Mouse (Mus musculus) heart, embryonic 13.5 days (tissue): ENCODE measurements at regions not wholly inside any gene's neighbourhood (a gene's known extent, or its start where the extent isn't known, plus 50 kb on each side); places are given as distances from the start of the nearest gene placed in this dataset.

ENCODE experiments used
- ATAC-seq: fragments of 200-750 bp; cut with Nextera tagmentation; 2 replicates; pipeline ENCODE4 v1.8.0; 2017; ENCODE audit warnings: moderate TSS enrichment; ENCODE audit not compliant: insufficient number of reproducible peaks, low FRiP score, low TSS enrichment; ENCODE audit errors: extremely low read depth
- H3K27ac ChIP-seq: fragments of 300-500 bp; sonication (generic); replicated peaks from 2 replicates; pipeline ENCODE4 v1.5.1; 2015; ENCODE audit warnings: moderate library complexity, mild to moderate bottlenecking, inconsistent platforms
- H3K27me3 ChIP-seq: fragments of 300-500 bp; sonication (generic); replicated peaks from 2 replicates; pipeline ENCODE4 v1.6.1; 2015; ENCODE audit warnings: mild to moderate bottlenecking, inconsistent platforms
- H3K36me3 ChIP-seq: fragments of 300-500 bp; sonication (generic); 2 replicates; pipeline ENCODE4 v1.6.1; 2015; ENCODE audit warnings: mild to moderate bottlenecking, inconsistent platforms
- H3K4me1 ChIP-seq: fragments of 300-500 bp; sonication (generic); 2 replicates; pipeline ENCODE4 v1.6.1; 2015; ENCODE audit warnings: inconsistent platforms
- H3K4me2 ChIP-seq: fragments of 300-500 bp; sonication (generic); 2 replicates; pipeline ENCODE4 v1.6.1; 2015; ENCODE audit warnings: inconsistent platforms, mild to moderate bottlenecking, moderate library complexity
- H3K4me3 ChIP-seq: fragments of 300-500 bp; sonication (generic); 2 replicates; pipeline ENCODE4 v1.5.1; 2015; ENCODE audit warnings: moderate library complexity, mild to moderate bottlenecking, inconsistent platforms
- H3K9ac ChIP-seq: fragments of 300-500 bp; sonication (generic); 2 replicates; pipeline ENCODE4 v1.6.1; 2015; ENCODE audit warnings: inconsistent platforms, mild to moderate bottlenecking, moderate library complexity
- H3K9me3 ChIP-seq: fragments of 300-500 bp; sonication (generic); 2 replicates; pipeline ENCODE4 v1.6.1; 2016; ENCODE audit warnings: inconsistent platforms
- WGBS: fragments of 180-500 bp; shearing (Covaris S2); methylation state at CpG from one replicate; pipeline ENCODE4 v1.1.7; 2015; ENCODE audit warnings: mixed read lengths; 5-methylcytosine and 5-hydroxymethylcytosine counted together

- Histone ChIP-seq H3K9me3 (no peaks in the 10 kb centered on the region), H3K27me3 (no peaks in the 10 kb centered on the region), H3K9ac (no peak overlapping the region), H3K4me2 (no peak overlapping the region), H3K36me3 (no peaks in the 10 kb centered on the region), H3K27ac (peak overlapping the region; percentile 50), H3K4me3 (no peak overlapping the region), H3K4me1 (0 out of 2 replicates have a peak, but pooled peaks cover 8% of the 10 kb centered on the region)
- no peak for ATAC-seq
Observed at GRCm38 (mm10) chrX:98375437-98375836, 226.9 kb downstream of the Ar start.

- 40% methylated on average over 7 of the region's 7 CpGs for WGBS
- Histone ChIP-seq H3K9ac (no peak overlapping the region), H3K4me2 (peak overlapping the region; percentile 25; the same call in 1 of the 2 replicates), H3K4me1 (0 out of 2 replicates have a peak, but pooled peaks cover 6% of the 10 kb centered on the region), H3K27me3 (no peaks in the 10 kb centered on the region), H3K9me3 (no peaks in the 10 kb centered on the region), H3K4me3 (no peak overlapping the region), H3K36me3 (no peaks in the 10 kb centered on the region), H3K27ac (peak overlapping the region; percentile 73)
- ATAC-seq = no peak
Observed at GRCm38 (mm10) chrX:98380247-98380905, 231.8 kb downstream of the Ar start.

- Histone ChIP-seq H3K9ac (no peak overlapping the region), H3K36me3 (no peaks in the 10 kb centered on the region), H3K27me3 (no peaks in the 10 kb centered on the region), H3K4me1 (no peaks in the 10 kb centered on the region), H3K27ac (no peak overlapping the region), H3K4me3 (no peak overlapping the region), H3K4me2 (no peak overlapping the region), H3K9me3 (no peaks in the 10 kb centered on the region)
- ATAC-seq = no peak
- 62% methylated on average over 1 of the region's 1 CpGs for WGBS
Observed at GRCm38 (mm10) chrX:98384017-98384416, 235.4 kb downstream of the Ar start.

GRCm38 (mm10) chrX:98392376-98392775 lies 243.8 kb downstream of the Ar start:
- Histone ChIP-seq H3K4me2 (no peak overlapping the region), H3K27me3 (no peaks in the 10 kb centered on the region), H3K27ac (no peak overlapping the region), H3K9ac (no peak overlapping the region), H3K4me3 (no peak overlapping the region), H3K36me3 (no peaks in the 10 kb centered on the region), H3K4me1 (no peaks in the 10 kb centered on the region), H3K9me3 (no peaks in the 10 kb centered on the region)
- no peak for ATAC-seq

- H3K4me2 ChIP-seq = no peak overlapping the region
- no peaks in the 10 kb centered on the region for H3K9me3 ChIP-seq
- H3K27me3 ChIP-seq = no peaks in the 10 kb centered on the region
- no peak for ATAC-seq
- no peak overlapping the region for H3K4me3 ChIP-seq
- no peak overlapping the region for H3K27ac ChIP-seq
- H3K9ac ChIP-seq = no peak overlapping the region
- no peaks in the 10 kb centered on the region for H3K4me1 ChIP-seq
- no peaks in the 10 kb centered on the region for H3K36me3 ChIP-seq
Observed at GRCm38 (mm10) chrX:98409090-98409489, 260.5 kb downstream of the Ar start.

- ATAC-seq = no peak
- no peaks in the 10 kb centered on the region for H3K4me1 ChIP-seq
- H3K27ac ChIP-seq = no peak overlapping the region
- H3K36me3 ChIP-seq = no peaks in the 10 kb centered on the region
- H3K27me3 ChIP-seq = no peaks in the 10 kb centered on the region
- no peak overlapping the region for H3K9ac ChIP-seq
- H3K4me3 ChIP-seq = no peak overlapping the region
- H3K4me2 ChIP-seq = no peak overlapping the region
- no peaks in the 10 kb centered on the region for H3K9me3 ChIP-seq
Observed at GRCm38 (mm10) chrX:98419437-98419836, 270.9 kb downstream of the Ar start.

- Histone ChIP-seq H3K27me3 (no peaks in the 10 kb centered on the region), H3K4me1 (no peaks in the 10 kb centered on the region), H3K36me3 (no peaks in the 10 kb centered on the region), H3K4me2 (no peak overlapping the region), H3K4me3 (no peak overlapping the region), H3K9ac (no peak overlapping the region), H3K27ac (no peak overlapping the region), H3K9me3 (no peaks in the 10 kb centered on the region)
- 65% methylated on average over 2 of the region's 2 CpGs for WGBS
- no peak for ATAC-seq
Observed at GRCm38 (mm10) chrX:98452026-98452425, 303.5 kb downstream of the Ar start.

GRCm38 (mm10) chrX:98476473-98477254 lies 328.1 kb downstream of the Ar start:
- 70% methylated on average over 4 of the region's 4 CpGs for WGBS
- no peak for ATAC-seq
- H3K4me3 ChIP-seq = no peak overlapping the region

More at GRCm38 (mm10) chrX:98476473-98477254, 328.1 kb downstream of the Ar start:
- Histone ChIP-seq H3K4me2 (no peak overlapping the region), H3K36me3 (no peaks in the 10 kb centered on the region), H3K27ac (no peak overlapping the region), H3K9ac (no peak overlapping the region), H3K4me1 (no peaks in the 10 kb centered on the region), H3K27me3 (no peaks in the 10 kb centered on the region), H3K9me3 (no peaks in the 10 kb centered on the region)
